Mouse (Mus musculus) right cerebral cortex, adult 18-20 months (tissue): ENCODE measurements around the gene Ankrd55.
A peak's percentile ranks its signal among the peaks of the same experiment; 100 is the strongest.

Source experiments
- DNase-seq: peaks from one replicate; pipeline ENCODE4 v3.0.0; 2022; ENCODE audit warnings: mixed read lengths

The Ankrd55 gene

GRCm38 (mm10) chr13:112288225-112289178, at the start of gene Ankrd55:
Gene Ankrd55, plus strand, starts transcription at chr13:112288451.
- peak; percentile 59 for DNase-seq

GRCm38 (mm10) chr13:112239239-112239638, 49.0 kb upstream of the Ankrd55 start:
- DNase-seq = no peak

GRCm38 (mm10) chr13:112241431-112241830, 46.8 kb upstream of the Ankrd55 start:
- DNase-seq = no peak

GRCm38 (mm10) chr13:112245131-112245530, 43.1 kb upstream of the Ankrd55 start:
- DNase-seq = no peak

GRCm38 (mm10) chr13:112251433-112251832, 36.8 kb upstream of the Ankrd55 start:
- no peak for DNase-seq

- DNase-seq = no peak
Measured at GRCm38 (mm10) chr13:112252012-112252411, 36.2 kb upstream of the Ankrd55 start.

- no peak for DNase-seq
Measured at GRCm38 (mm10) chr13:112252991-112253620, 35.1 kb upstream of the Ankrd55 start.

- DNase-seq = no peak
Measured at GRCm38 (mm10) chr13:112254116-112254515, 34.1 kb upstream of the Ankrd55 start.

GRCm38 (mm10) chr13:112255862-112256261, 32.4 kb upstream of the Ankrd55 start:
- DNase-seq = no peak

- DNase-seq = no peak
Measured at GRCm38 (mm10) chr13:112258478-112258877, 29.8 kb upstream of the Ankrd55 start.

GRCm38 (mm10) chr13:112259398-112259797, 28.9 kb upstream of the Ankrd55 start:
- DNase-seq = peak; percentile 43

- DNase-seq = peak; percentile 37
Measured at GRCm38 (mm10) chr13:112264666-112265065, 23.6 kb upstream of the Ankrd55 start.

GRCm38 (mm10) chr13:112271901-112272537, 16.2 kb upstream of the Ankrd55 start:
- peak; percentile 16 for DNase-seq

- no peak for DNase-seq
Measured at GRCm38 (mm10) chr13:112274636-112275035, 13.6 kb upstream of the Ankrd55 start.

GRCm38 (mm10) chr13:112275951-112276350, 12.3 kb upstream of the Ankrd55 start:
- no peak for DNase-seq

- DNase-seq = no peak
Measured at GRCm38 (mm10) chr13:112277544-112277943, 10.7 kb upstream of the Ankrd55 start.

GRCm38 (mm10) chr13:112278251-112278650, 10.0 kb upstream of the Ankrd55 start:
- peak; percentile 42 for DNase-seq

GRCm38 (mm10) chr13:112287135-112287534, 1.1 kb upstream of the Ankrd55 start:
- no peak for DNase-seq

GRCm38 (mm10) chr13:112287571-112288224, 553 bp upstream of the Ankrd55 start:
- no peak for DNase-seq

- no peak for DNase-seq
Measured at GRCm38 (mm10) chr13:112289338-112289737, 1.1 kb downstream of the Ankrd55 start.

- DNase-seq = no peak
Measured at GRCm38 (mm10) chr13:112289981-112290380, 1.7 kb downstream of the Ankrd55 start.

- DNase-seq = peak; percentile 64
Measured at GRCm38 (mm10) chr13:112292489-112292888, 4.2 kb downstream of the Ankrd55 start.

- no peak for DNase-seq
Measured at GRCm38 (mm10) chr13:112293092-112293491, 4.8 kb downstream of the Ankrd55 start.
